Mouse (Mus musculus): ENCODE measurements at regions not wholly inside any gene's neighbourhood (a gene's known extent, or its start where the extent isn't known, plus 50 kb on each side); places are given as distances from the start of the nearest gene placed in this dataset.

DNA sequence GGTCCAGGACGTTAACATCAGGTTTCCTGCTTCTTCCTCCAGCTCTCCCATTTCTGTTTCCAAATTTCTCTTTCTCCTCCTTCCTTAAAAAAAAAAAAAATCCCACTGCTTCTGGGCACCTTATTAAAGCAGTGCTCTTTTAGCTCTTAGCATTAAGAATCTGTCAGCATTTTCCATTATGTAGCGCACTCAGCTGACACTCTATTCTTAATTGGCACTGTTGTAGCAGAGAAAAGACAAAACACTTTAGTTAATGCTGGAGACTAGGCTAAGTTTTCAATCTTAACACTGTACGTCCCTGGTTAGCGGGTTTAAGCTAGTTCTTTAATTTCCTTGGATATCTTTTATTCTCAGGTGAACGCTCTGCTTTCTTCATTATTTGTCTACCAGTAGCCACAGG is 236.8 kb upstream of the Igfbp7 start:
- no peak for DNase-seq (ENCODE audit: extremely low spot score in 1 of 2, low spot score in 1 of 2)

DNA sequence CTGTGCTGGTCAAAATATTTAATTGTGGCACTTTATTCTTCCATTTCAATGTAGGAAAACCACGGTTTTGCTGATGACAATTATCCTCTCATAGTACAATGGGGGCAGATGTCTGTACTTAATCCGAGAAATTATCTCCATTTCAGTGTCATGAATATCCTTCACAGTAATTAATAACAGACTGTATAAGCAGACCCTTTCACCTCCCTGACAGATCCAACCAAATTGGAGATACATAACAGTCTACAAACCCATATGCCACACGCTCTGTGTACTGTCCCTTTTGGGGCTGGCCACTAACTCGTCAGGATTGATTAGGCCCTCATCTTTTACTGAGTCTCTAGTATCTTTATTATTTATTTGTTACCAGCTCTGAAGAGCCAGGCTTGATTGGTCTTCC is 212.6 kb upstream of the Igfbp7 start:
- no peak for DNase-seq (ENCODE audit: extremely low spot score in 1 of 2, low spot score in 1 of 2)

DNA sequence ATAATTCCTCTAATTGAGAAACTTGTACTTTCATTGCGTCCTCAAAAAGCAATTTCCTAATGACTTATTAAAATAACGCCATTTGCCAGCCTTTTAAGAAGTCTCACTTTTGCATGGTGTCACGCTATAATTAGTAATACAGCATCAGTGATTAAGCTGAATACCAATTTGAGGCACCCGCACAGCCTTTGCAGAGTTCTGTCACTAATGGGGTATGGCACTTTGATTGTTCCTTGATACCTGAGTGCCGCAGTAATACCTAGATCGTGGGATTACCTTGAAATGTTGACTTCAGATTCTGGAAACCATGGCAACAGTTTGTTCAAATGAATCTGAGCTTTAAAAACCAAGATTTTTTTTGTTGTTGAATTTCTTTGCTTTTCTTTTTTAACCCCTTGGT is 202.7 kb upstream of the Igfbp7 start:
- DNase-seq (ENCODE audit: extremely low spot score in 1 of 2, low spot score in 1 of 2) = no peak

DNA sequence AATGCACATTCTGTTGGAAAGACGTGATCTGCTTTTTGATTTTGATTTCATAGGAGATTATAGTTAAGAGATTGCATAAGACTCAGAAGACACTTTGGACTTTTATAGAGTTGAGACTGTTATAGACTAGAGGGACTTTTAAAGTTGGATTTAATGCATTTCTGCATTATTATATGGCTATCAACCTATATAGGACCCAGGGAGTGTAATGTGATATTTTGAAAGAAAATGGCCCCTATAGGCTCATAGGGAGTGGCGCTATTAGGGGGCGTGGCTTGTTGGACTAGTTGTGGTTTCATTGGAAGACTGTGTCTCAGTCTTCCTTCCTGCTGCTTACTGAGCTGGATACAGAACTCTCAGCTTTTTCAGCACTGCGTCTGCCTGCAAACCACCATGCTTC is 186.9 kb upstream of the Igfbp7 start:
- no peak for DNase-seq (ENCODE audit: extremely low spot score in 1 of 2, low spot score in 1 of 2)

DNA sequence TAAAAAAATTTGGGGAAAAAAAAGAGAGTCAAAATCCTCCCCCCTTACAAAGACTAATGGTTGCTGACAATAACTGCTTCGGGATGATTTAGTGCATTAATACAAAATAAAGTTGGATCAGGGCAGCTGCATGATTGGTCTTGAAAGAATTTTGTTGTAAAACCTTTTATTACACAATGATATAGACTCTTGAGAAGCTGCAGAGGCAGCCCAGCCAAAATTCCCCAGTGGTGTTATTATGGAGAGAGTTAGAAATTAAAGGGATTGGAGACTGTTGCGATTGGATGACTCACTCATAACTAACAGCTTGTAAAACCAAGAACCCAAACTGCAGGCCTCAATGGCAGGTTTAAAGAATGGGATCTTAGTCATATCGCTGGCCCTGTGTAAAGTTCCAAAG is 181.4 kb upstream of the Igfbp7 start:
- no peak for DNase-seq (ENCODE audit: extremely low spot score in 1 of 2, low spot score in 1 of 2)

DNA sequence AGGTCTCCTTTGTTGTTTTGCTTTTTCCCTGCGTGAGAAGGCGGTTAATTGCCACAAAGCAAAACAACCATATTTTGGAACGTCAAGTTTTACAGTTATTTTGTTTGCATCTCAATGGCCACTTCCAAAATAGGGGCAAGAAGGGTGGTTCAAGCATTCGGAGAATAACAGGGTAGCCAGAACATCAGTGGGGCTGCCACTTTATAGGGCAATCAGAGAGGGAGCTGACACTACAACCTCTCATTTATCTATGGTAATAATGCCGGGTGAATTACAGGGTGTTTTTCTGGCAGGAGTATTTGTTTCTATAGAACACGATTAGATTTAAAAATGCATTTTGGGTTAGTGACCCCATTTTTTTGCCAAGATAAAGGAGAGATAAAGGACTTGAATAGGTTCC is 173.9 kb upstream of the Igfbp7 start:
- no peak for DNase-seq (ENCODE audit: extremely low spot score in 1 of 2, low spot score in 1 of 2)

DNA sequence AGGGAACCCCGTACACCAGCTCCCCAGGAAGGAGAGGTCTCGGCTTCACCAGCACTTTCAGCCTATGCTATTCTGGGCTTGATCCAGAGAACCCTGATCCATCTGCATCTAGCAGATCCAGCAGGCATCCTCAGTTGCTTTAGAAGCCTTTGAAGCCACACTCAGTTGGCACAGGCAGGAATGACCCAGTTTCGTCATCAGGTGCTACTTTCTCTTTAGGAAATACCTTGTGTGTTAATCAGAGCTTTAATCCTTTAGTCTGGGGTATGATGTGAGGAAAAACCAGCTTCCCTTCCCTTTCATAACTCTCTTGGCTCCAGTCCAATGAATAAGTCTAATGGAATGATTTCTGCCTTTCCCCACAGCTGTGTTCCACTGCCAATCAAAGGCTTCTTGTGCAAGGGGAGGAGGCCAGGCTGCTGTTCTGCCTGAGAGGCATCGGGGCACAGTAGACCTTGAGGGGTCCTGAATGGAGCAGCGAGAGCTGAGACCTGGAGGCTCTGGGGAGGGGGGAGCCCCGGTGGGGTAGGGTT is 173.3 kb upstream of the Igfbp7 start:
- peak in 1 of 2 experiments; percentile 11 for DNase-seq (ENCODE audit: extremely low spot score in 1 of 2, low spot score in 1 of 2)

DNA sequence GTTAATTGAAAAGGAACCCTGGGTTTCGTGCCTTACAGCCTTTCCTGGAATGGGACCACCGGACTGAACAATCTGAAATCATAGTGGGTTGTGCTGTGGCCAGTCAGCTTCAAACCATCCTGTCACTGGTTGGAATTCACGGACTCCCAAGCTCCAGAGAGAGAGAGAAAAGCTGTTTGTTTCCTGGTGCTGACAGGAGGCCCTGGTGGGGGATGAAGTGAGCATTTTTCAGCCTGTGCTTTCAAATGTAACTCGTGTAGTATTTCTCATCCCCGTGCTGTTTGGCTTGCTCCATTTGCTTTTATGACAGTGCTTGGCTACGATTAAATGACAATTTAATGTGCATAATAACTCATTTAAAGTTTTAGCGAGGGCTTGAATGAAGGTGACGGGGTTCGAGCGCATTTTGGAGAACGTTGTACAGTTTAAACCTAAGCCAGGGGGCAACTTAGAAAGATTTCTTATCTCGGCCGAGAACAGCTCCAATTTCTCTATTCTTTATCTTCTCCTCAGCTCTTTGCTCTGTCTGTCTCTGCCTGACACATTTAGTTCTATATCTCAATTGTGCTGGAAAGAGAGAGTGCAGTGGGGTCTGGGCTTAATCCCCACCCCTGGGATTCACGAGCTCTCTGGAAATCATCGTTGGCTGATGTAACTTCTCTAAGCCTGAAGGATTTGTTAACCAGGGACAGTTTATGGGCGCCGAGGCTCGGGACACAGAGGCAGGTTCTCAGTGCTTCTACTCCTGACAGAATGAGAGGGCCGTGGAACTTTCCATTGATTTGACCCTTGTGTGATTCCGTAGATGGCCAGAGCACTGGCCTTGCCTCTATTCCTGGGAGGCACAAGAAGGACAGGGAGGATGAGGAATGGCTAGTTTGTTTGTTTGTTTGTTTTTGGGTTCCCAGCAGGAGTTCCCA is 172.2 kb upstream of the Igfbp7 start:
- DNase-seq (ENCODE audit: extremely low spot score in 1 of 2, low spot score in 1 of 2) = no peak

DNA sequence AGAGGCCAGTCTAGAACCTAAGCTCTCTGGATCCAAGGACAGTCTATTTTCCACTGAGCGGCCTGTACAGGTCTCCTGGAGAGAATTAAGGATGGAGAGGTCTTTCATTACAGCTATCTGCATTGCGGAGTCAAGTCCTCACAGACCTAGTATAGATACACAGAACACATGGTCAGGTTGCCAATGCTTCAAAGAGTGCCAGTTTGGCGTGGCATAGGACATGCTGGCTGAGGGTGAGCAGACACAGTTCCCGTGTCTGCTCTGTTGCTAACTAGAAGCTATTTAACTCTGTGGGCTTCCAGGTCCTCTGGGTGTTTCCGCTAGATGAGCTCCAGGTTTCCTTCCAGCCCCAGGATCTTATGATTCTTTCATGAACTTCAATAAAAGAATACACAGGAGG is 169.0 kb upstream of the Igfbp7 start:
- DNase-seq (ENCODE audit: extremely low spot score in 1 of 2, low spot score in 1 of 2) = no peak

DNA sequence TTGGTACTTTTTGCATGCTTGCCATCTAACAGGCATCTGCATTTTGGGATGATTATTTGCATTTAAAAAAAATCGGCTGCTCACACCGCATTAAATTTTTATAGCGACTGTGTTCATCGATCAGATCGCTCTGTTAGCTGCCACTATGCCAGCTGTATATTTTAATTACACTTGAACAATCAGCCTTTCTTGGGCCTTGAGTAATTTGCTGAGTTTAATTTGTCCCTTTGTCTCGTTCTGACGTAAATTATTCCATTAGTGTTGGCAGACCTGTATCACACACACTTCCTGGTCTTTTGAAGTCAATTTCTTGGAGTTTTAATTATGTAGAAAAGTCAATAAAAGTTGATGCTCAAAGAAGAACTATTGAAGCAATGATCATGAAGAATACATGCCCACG is 167.9 kb upstream of the Igfbp7 start:
- no peak for DNase-seq (ENCODE audit: extremely low spot score in 1 of 2, low spot score in 1 of 2)

DNA sequence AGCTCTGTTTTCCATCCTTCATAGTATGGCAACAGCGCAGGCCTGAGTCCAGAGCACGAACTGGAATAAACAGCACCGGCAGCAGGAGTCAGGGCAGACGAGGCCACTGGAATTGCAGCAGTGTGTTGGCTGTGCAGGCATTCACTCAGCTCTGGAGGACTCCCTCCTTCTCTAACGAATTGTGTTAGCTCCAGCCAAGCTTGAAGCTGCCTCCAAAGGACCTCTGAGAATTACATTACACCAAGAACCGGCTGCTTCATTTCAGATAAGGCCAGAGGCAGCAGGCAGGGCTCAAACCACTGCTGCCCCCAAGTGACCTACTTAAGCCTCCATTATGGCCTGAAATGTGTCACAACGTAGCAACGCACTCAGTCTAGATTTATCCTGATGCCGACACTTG is 162.5 kb upstream of the Igfbp7 start:
- no peak for DNase-seq (ENCODE audit: extremely low spot score in 1 of 2, low spot score in 1 of 2)

DNA sequence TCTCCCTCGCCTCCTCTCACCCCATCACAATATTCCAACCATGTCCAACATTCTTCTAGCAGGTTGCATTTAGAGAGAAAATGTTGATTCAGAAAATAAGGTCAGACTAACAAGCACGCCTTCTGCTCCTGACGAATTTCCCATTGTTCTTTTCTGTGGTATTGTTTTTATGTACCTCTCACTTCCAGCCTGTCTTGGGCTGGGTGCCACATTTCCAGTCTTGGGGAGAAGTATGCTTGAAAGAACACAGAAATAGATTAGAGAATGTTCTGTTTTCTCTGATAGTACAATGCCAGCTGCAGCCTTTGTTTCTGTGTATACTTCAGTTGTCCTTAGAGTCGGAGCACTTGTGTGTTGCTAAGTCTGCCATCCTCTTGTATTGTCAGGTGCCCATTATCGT is 160.3 kb upstream of the Igfbp7 start:
- no peak for DNase-seq (ENCODE audit: extremely low spot score in 1 of 2, low spot score in 1 of 2)

DNA sequence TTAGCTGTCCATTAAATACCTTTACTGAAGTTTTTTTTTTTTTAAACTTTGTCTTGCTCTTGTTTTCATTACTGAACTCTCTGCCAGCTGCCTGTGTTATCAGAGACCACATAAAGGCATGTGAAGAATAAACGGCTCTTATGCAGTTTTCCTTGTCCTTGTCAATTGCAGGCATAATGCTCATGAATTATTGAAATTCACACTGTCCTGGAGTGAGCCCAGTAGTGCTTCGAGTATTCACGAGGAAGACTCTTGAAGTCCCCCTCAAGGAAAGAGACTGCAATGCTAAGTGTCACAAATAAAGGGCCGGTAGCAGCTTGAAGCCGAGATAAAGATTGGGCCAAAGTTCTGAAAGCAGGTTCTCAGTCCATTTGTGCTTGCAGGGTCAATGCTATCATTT is 144.7 kb upstream of the Igfbp7 start:
- DNase-seq (ENCODE audit: extremely low spot score in 1 of 2, low spot score in 1 of 2) = no peak

DNA sequence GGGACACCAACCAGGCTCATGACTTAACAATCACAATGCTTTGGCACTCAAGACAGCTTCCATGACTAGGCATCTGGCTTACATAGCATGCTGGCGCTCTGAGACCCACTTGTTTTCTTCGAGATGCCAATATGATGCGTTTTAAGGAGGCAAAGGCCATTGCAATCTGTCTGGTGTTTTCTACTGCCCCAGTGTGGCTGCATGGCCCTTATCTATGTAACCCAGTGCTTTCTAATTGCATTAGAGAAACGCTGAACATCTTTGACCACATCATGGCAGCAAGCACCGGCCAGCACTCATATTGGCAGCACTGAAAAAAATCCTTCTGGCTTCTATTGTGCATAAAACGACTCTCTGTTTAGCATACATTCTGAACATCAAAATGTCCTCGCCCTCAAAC is 144.2 kb upstream of the Igfbp7 start:
- no peak for DNase-seq (ENCODE audit: extremely low spot score in 1 of 2, low spot score in 1 of 2)

DNA sequence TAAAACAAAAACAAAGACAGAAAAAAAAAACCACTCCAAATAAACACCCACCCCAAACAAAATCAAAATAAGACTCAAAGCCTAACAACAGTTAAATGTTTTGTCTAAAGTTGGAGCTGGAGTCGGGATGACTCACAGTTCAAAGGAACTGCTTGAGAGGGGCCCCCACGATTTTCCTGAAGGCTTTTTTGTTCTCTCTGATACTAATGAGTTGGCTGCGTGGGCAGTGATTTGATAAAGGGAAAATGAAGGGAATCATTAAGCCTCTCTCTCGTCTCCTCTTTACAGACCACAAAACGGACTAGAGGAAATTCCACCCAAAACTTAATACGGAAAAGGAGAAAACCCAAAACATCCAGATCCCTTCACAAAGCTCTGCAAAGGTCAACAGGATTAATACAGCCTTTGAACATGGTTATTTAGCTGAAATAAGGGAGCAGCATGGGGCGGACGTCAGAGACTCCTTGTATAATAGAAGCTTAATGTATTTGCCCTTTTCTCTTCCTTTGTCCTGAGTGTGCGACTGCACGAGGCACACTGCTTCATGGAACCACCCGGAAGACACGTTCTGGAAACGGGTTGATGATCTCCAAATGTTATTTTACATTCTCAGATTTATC is 138.3 kb upstream of the Igfbp7 start:
- DNase-seq (ENCODE audit: extremely low spot score in 1 of 2, low spot score in 1 of 2) = peak in 1 of 2 experiments; percentile 35

DNA sequence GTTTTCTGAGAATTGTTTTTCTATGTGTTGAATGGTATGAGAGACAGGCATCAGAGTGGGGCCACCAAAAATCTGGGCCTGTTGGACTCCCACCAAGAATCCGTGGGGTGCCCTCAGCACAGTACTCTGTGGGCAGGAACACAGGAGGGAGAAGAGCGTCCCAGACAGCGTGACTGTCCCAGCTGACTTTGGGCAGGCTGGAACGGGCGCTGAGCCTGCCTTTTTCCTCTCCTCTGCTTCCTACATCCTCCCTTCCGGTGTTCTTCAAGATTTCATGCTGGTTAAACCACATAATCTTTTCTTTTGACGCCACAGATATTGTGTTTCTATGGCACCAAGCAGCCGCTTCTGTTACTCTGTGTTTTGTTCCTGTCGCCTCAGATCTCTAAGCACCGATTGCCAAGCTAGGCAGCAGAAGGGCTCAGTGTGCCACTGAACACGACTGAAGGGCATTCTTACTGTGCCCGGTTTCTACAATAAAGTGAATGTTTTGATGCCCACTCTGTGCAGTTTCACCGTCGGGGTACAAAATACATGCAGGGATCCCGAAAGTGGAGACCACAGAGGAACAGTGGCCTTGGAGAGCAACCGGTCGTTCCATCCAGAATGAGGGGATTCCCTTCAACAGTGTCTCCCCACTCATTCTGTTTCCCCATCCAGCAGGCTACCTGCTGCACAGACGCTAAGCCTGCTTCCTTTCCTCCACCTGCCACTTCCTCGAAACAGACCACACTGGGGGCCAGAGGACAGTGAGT is 124.6 kb upstream of the Igfbp7 start:
- no peak for DNase-seq (ENCODE audit: extremely low spot score in 1 of 2, low spot score in 1 of 2)

DNA sequence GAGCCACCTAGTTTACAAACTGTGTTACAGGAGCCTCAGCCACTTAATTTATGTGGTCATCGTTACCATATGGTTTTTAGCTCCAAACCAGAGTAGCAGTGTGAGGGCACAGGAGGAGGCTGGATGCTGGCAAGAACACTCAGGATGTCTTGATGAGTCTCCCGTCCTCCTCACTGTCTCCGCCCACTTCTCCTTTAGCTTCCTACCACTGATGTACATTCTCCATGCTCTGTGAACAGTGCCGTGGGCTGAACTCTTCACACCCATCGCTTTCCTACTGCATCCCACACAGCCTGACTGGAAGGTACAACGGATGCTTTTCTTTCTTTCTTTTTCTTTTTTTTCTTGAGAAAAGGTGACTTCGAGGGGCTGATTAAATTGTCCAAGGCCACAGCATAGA is 122.5 kb upstream of the Igfbp7 start:
- peak in 1 of 2 experiments; percentile 49 for DNase-seq (ENCODE audit: extremely low spot score in 1 of 2, low spot score in 1 of 2)

DNA sequence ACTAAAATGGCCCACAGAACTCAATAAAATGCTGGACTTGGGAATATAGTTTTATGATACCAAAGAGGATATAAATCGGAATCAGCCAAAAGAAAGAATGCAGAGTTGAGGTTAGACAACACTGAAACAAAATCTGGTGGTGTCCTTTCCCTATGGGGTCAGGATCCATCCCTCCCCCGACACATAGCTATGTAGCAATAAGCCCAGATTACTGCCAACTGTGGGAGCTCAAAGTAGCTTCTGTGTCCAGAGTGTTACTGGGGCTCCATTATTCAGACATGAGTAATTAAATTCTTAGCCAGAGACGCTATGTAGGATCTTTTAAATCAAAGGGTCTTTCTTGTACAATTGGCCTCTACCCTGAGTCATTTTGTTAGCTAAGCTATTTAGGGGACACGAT is 109.4 kb upstream of the Igfbp7 start:
- no peak for DNase-seq (ENCODE audit: extremely low spot score in 1 of 2, low spot score in 1 of 2)

DNA sequence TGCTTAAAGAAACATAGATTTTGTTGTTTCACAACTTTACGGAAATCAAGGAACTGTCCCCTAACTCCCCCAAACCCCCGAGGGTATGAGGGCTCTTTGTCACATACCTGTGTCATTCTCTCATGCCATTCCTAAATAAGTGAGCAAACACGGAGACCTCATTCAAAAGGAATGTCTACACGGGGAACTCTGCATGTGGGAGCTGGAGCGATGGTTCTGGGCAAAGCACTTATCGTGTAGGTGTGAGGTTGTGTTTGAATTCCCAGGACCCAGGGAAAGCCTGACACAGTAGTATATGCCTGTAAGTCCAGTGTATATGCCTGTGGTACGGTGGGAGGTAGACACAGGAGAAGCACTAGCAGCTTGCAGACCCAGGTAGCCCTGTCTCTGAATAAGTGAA is 107.6 kb upstream of the Igfbp7 start:
- no peak for DNase-seq (ENCODE audit: extremely low spot score in 1 of 2, low spot score in 1 of 2)

DNA sequence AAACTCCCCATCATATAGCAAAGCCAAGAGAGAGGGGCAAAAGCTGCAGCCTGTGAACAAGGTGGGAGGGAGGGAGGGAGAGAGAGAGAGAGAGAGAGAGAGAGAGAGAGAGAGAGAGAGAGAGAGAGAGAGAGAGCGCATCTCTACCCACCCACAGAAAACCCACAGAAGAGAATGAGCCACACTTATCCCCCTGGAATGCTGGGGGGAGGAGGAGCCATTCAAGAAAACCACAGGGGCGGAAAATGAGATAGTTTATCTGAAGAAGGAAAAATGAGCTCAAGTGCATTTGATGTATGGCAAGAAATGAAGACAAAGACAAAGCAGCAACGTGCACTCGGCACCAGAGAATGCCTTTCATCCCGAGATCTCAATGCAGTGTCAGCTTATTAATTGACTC is 94.8 kb upstream of the Igfbp7 start:
- peak in 1 of 2 experiments; percentile 44 for DNase-seq (ENCODE audit: extremely low spot score in 1 of 2, low spot score in 1 of 2)

DNA sequence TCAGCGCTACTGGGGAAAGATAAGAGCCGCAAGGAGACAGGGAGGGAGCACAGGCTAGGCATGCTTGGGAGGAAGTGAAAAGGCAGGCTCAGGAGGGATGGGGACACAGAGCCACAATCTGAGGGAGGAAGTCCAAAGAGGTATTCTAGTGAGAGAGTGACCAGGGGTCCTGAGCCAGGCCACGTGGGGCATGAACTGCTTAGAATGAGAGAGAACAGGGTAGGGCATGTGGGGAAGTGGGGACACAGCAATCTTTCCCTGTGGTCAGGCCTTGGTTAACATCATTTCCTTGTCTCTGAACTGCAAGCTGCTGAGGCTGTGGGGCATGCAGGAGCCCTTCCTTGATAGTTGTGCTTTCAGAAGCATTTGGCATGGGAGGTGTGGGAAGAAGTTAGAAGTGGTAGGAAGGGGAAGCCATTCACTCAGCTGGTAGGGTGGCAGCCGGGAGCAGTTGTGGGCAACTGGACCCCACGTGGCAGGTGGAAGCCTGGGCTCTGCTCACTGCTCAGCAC is 92.2 kb upstream of the Igfbp7 start:
- no peak for DNase-seq (ENCODE audit: extremely low spot score in 1 of 2, low spot score in 1 of 2)

Measured in frontal cortex, adult 2 months (tissue).